Mouse (Mus musculus) MEL (cell line): ENCODE data around the gene 1190005I06Rik. TPM values are rescaled to one million over a fixed set of nuclear protein-coding genes. Genes with fewer than 3 reads are reported as not detected.

Source experiments
- DNase-seq: peaks from one replicate; pipeline ENCODE4 v3.0.0; 2011; ENCODE audit warnings: low read depth, low spot score
- H3K27ac ChIP-seq: 2 replicates; pipeline ENCODE4 v1.5.1; 2012; ENCODE audit warnings: low read depth, mild to moderate bottlenecking, control low read depth, low read length, moderate library complexity; ENCODE audit not compliant: control insufficient read depth
- H3K27me3 ChIP-seq, 2 experiments: fragments of 150-350 bp in 1 of 2; sonication (generic) in 1 of 2; 2 replicates each; pipeline ENCODE4 v1.6.1; 2012; ENCODE audit warnings: low read length in 2 of 2, mild to moderate bottlenecking in 2 of 2, improper control_type of control experiment in 1 of 2, moderate library complexity in 1 of 2; ENCODE audit not compliant: insufficient read depth in 2 of 2, control insufficient read depth in 1 of 2
- H3K36me3 ChIP-seq, 2 experiments: 2 replicates each; pipeline ENCODE4 v1.6.1; 2012 to 2014; ENCODE audit warnings: low read length in 2 of 2, improper control_type of control experiment in 1 of 2, inconsistent platforms in 1 of 2, mild to moderate bottlenecking in 1 of 2; ENCODE audit not compliant: insufficient read depth in 2 of 2, control insufficient read depth in 1 of 2
- H3K4me1 ChIP-seq, 2 experiments: fragments of 150-350 bp in 1 of 2; sonication (generic) in 1 of 2; 2 replicates each; pipeline ENCODE4 v1.6.1; 2012; ENCODE audit warnings: low read length in 2 of 2, improper control_type of control experiment in 1 of 2, mild to moderate bottlenecking in 1 of 2; ENCODE audit not compliant: insufficient read depth in 2 of 2, control insufficient read depth in 1 of 2
- H3K4me3 ChIP-seq, 2 experiments: fragments of 150-350 bp in 1 of 2; sonication (generic) in 1 of 2; 2 replicates each; pipeline ENCODE4 v1.5.1; 2012; ENCODE audit warnings: low read depth in 2 of 2, low read length in 2 of 2, mild to moderate bottlenecking in 2 of 2, moderate library complexity in 2 of 2, control low read depth in 1 of 2, improper control_type of control experiment in 1 of 2; ENCODE audit not compliant: control insufficient read depth in 1 of 2, insufficient read depth in 1 of 2
- H3K79me2 ChIP-seq: 2 replicates; pipeline ENCODE4 v1.6.1; 2012; ENCODE audit warnings: mild to moderate bottlenecking, low read length, moderate library complexity; ENCODE audit not compliant: control insufficient read depth, poor library complexity, insufficient read depth
- H3K9ac ChIP-seq: 2 replicates; pipeline ENCODE4 v1.6.1; 2012; ENCODE audit warnings: low read depth, mild to moderate bottlenecking, control low read depth, low read length, moderate library complexity; ENCODE audit not compliant: control insufficient read depth, poor library complexity, severe bottlenecking
- H3K9me3 ChIP-seq: fragments of 150-350 bp; sonication (generic); replicated peaks from 2 replicates; pipeline ENCODE4 v1.6.1; 2012; ENCODE audit warnings: mild to moderate bottlenecking, low read length, improper control_type of control experiment, moderate library complexity; ENCODE audit not compliant: insufficient read depth
- BHLHE40 ChIP-seq: IDR thresholded peaks from 2 replicates; pipeline ENCODE4 v1.6.1; 2012; ENCODE audit warnings: low read depth, mild to moderate bottlenecking, inconsistent platforms, low read length, improper control_type of control experiment, borderline replicate concordance
- CHD1 ChIP-seq: IDR thresholded peaks from 2 replicates; pipeline ENCODE4 v1.6.1; 2012; ENCODE audit warnings: low read depth, mild to moderate bottlenecking, inconsistent platforms, low read length, improper control_type of control experiment
- CHD2 ChIP-seq: IDR thresholded peaks from 2 replicates; pipeline ENCODE4 v1.6.1; 2011; ENCODE audit warnings: low read length, improper control_type of control experiment
- CTCF ChIP-seq, 3 experiments: IDR thresholded peaks in 2 of 3; conservative IDR thresholded peaks in 1 of 3; 2 replicates each; pipeline ENCODE4 v1.5.1; 2011 to 2012; ENCODE audit warnings: low read length in 3 of 3, low read depth in 2 of 3, mild to moderate bottlenecking in 2 of 3, improper control_type of control experiment in 1 of 3, inconsistent platforms in 1 of 3, mixed read lengths in 1 of 3, moderate library complexity in 1 of 3; ENCODE audit not compliant: control insufficient read depth in 1 of 3, insufficient read depth in 1 of 3, poor library complexity in 1 of 3, severe bottlenecking in 1 of 3
- EP300 ChIP-seq, 2 experiments: IDR thresholded peaks; 2 replicates each; pipeline ENCODE4 v1.6.1; 2011; ENCODE audit warnings: improper control_type of control experiment in 2 of 2, low read length in 2 of 2, low read depth in 1 of 2, mild to moderate bottlenecking in 1 of 2
- GABPA ChIP-seq: IDR thresholded peaks from 2 replicates; pipeline ENCODE4 v1.6.1; 2012; ENCODE audit warnings: low read depth, mild to moderate bottlenecking, inconsistent platforms, low read length, improper control_type of control experiment, moderate library complexity
- HCFC1 ChIP-seq: IDR thresholded peaks from 2 replicates; pipeline ENCODE4 v1.6.1; 2012; ENCODE audit warnings: low read depth, mild to moderate bottlenecking, inconsistent platforms, low read length, improper control_type of control experiment, moderate library complexity
- KAT2A ChIP-seq: conservative IDR thresholded peaks from 2 replicates; pipeline ENCODE4 v1.6.1; 2012; ENCODE audit warnings: low read depth, low read length, improper control_type of control experiment, inconsistent platforms
- MAFK ChIP-seq: IDR thresholded peaks from 2 replicates; pipeline ENCODE4 v1.6.1; 2011; ENCODE audit warnings: low read depth, mild to moderate bottlenecking, low read length, improper control_type of control experiment, borderline replicate concordance
- MEF2A ChIP-seq: IDR thresholded peaks from 2 replicates; pipeline ENCODE4 v1.6.1; 2014; ENCODE audit warnings: low read depth, mild to moderate bottlenecking, inconsistent platforms, low read length, improper control_type of control experiment; ENCODE audit not compliant: poor library complexity, insufficient replicate concordance, severe bottlenecking; ENCODE audit errors: extremely low read depth
- NELFE ChIP-seq: IDR thresholded peaks from 2 replicates; pipeline ENCODE4 v1.6.1; 2011; ENCODE audit warnings: low read depth, low read length, improper control_type of control experiment
- NRF1 ChIP-seq: IDR thresholded peaks from 2 replicates; pipeline ENCODE4 v1.6.1; 2014; ENCODE audit warnings: low read depth, mild to moderate bottlenecking, inconsistent platforms, low read length, improper control_type of control experiment, moderate library complexity; ENCODE audit not compliant: poor library complexity, insufficient read depth, severe bottlenecking
- RAD21 ChIP-seq: IDR thresholded peaks from 2 replicates; pipeline ENCODE4 v1.6.1; 2011; ENCODE audit warnings: mild to moderate bottlenecking, low read depth, low read length, improper control_type of control experiment
- RCOR1 ChIP-seq: IDR thresholded peaks from 2 replicates; pipeline ENCODE4 v1.6.1; 2012; ENCODE audit warnings: low read depth, mild to moderate bottlenecking, inconsistent platforms, low read length, improper control_type of control experiment
- SIN3A ChIP-seq: IDR thresholded peaks from 2 replicates; pipeline ENCODE4 v1.6.1; 2012; ENCODE audit warnings: low read length, improper control_type of control experiment, inconsistent platforms
- TCF12 ChIP-seq: IDR thresholded peaks from 2 replicates; pipeline ENCODE4 v1.6.1; 2014; ENCODE audit warnings: low read depth, mild to moderate bottlenecking, inconsistent platforms, low read length, improper control_type of control experiment, moderate library complexity
- UBTF ChIP-seq: IDR thresholded peaks from 2 replicates; pipeline ENCODE4 v1.6.1; 2012; ENCODE audit warnings: low read depth, mild to moderate bottlenecking, inconsistent platforms, low read length, improper control_type of control experiment, moderate library complexity, borderline replicate concordance; ENCODE audit not compliant: insufficient read depth
- ZMIZ1 ChIP-seq: IDR thresholded peaks from 2 replicates; pipeline ENCODE4 v1.6.1; 2012; ENCODE audit warnings: low read depth, mild to moderate bottlenecking, inconsistent platforms, low read length, improper control_type of control experiment, moderate library complexity
- polyA plus RNA-seq, 2 experiments: library from polyadenylated mRNA; stranded (reverse) in 1 of 2; unstranded in 1 of 2; fragments of >175 nt in 1 of 2; fragments of >200 nt in 1 of 2; gene quantifications; 2 replicates each; pipeline versions ENCODE4 v1.2.1 to v1.2.4; 2012; ENCODE audit warnings: low replicate concordance in 2 of 2, low read depth in 1 of 2; ENCODE audit not compliant: insufficient read length in 2 of 2, insufficient read depth in 1 of 2, missing spikeins in 1 of 2
- total RNA-seq: library from RNA; depleted of rRNA; stranded (reverse); fragments of 300-350 nt; gene quantifications from 2 replicates; pipeline ENCODE4 v1.2.3, GENCODE M21; 2012

1190005I06Rik gene
- total and polyA plus RNA-seq, 3 experiments = 2.1 to 2.3 TPM; not detected in 1

DNA sequence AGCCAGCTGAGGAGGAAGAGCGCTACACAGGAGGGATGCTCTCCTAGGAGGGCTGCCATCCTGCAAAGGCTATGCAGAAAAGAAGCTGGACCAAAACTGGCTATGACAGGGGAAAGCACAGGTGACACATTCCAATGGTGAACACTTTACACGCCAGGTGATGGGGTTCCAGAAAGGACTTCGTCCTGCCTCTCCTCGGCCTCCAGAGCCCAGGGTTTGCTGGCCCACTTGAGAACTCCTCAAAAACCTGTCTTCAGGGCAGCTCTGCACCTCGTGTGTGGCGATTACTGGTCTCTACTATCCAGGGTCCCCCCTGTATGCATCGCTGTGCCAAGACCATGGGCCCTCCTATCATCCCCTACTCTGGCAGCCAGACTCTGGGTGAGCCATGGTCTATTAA is 41.1 kb upstream of the 1190005I06Rik start (continued):
- TF ChIP-seq CTCF (IDR thresholded peaks at IDR 0.05 in 2 of 3, conservative IDR thresholded peaks at IDR 0.05 in 1 of 3; ENCODE audit: control insufficient read depth in 1 of 3, insufficient read depth in 1 of 3, low read depth in 2 of 3, low read length in 3 of 3, poor library complexity in 1 of 3, severe bottlenecking in 1 of 3) = no peak

DNA sequence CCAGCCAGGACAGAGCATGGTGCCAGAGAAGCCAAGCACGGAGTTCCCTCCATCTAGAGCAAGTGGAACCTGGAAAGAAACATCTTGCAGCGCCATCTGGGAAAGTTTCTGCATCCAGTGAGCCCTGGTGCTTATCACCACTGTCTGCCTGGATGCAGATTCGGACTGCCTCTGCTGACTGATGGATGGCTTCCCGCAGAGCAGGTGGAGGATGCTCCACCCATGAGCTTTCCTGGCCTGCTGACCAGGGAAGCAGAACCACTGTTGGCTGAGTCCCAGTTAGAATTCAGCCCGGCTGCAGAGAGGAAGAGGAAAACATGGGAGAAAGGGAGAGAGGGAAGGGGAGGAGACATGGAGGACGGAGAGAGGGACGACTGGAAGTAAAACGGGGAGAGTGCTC is 40.4 kb upstream of the 1190005I06Rik start:
- Histone ChIP-seq H3K9ac (no peak overlapping the region), H3K27me3 (no peaks in the 10 kb centered on the region), H3K4me3 (no peak overlapping the region), H3K79me2 (no peaks in the 10 kb centered on the region), H3K36me3 (no peaks in the 10 kb centered on the region), H3K4me1 (no peaks in the 10 kb centered on the region), H3K27ac (no peak overlapping the region), H3K9me3 (no peaks in the 10 kb centered on the region)
- TF ChIP-seq CHD1 = no peak
- no peak for TF ChIP-seq TCF12
- no peak for TF ChIP-seq ZMIZ1
- TF ChIP-seq EP300 (IDR thresholded peaks at IDR 0.05; ENCODE audit: low read depth in 1 of 2, low read length in 2 of 2) = no peak
- no peak for TF ChIP-seq KAT2A
- TF ChIP-seq BHLHE40 = no peak
- TF ChIP-seq RCOR1 = no peak
- TF ChIP-seq MAFK = no peak
- TF ChIP-seq MEF2A = no peak
- no peak for TF ChIP-seq UBTF
- TF ChIP-seq SIN3A = no peak
- TF ChIP-seq CTCF (IDR thresholded peaks at IDR 0.05 in 2 of 3, conservative IDR thresholded peaks at IDR 0.05 in 1 of 3; ENCODE audit: control insufficient read depth in 1 of 3, insufficient read depth in 1 of 3, low read depth in 2 of 3, low read length in 3 of 3, poor library complexity in 1 of 3, severe bottlenecking in 1 of 3) = no peak
- TF ChIP-seq NRF1 = no peak
- DNase-seq = no peak

DNA sequence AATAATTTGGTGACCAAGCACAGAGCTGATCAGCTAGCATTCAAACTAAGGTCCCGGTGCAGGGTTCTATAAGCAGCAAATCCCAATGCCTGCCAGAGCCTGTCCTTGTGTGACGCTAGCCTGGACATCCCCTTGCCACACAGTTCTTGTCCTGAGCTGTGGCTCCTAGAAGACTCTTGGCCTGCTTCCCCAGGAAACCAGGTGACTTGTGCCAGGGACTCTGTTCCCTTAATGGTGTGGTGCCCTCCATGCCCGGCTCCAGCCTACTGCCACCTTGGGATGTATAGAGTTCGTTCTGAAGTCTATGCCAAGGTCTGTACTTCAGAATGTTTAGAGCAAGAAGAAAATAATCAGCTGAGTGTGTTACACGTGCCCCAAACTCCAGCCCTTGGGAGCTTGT is 39.1 kb upstream of the 1190005I06Rik start:
- Histone ChIP-seq H3K4me3 (no peak overlapping the region), H3K4me1 (no peaks in the 10 kb centered on the region), H3K79me2 (no peaks in the 10 kb centered on the region), H3K27me3 (no peaks in the 10 kb centered on the region), H3K36me3 (no peaks in the 10 kb centered on the region), H3K9ac (no peak overlapping the region), H3K9me3 (no peaks in the 10 kb centered on the region), H3K27ac (no peak overlapping the region)
- no peak for DNase-seq
- TF ChIP-seq HCFC1 = no peak
- TF ChIP-seq RCOR1 = no peak
- no peak for TF ChIP-seq GABPA
- no peak for TF ChIP-seq RAD21
- no peak for TF ChIP-seq NELFE
- no peak for TF ChIP-seq CHD2
- no peak for TF ChIP-seq CTCF (IDR thresholded peaks at IDR 0.05 in 2 of 3, conservative IDR thresholded peaks at IDR 0.05 in 1 of 3; ENCODE audit: control insufficient read depth in 1 of 3, insufficient read depth in 1 of 3, low read depth in 2 of 3, low read length in 3 of 3, poor library complexity in 1 of 3, severe bottlenecking in 1 of 3)
